8 mouse cellular contexts compared by ENCODE assay signal in the genomic region with DNA sequence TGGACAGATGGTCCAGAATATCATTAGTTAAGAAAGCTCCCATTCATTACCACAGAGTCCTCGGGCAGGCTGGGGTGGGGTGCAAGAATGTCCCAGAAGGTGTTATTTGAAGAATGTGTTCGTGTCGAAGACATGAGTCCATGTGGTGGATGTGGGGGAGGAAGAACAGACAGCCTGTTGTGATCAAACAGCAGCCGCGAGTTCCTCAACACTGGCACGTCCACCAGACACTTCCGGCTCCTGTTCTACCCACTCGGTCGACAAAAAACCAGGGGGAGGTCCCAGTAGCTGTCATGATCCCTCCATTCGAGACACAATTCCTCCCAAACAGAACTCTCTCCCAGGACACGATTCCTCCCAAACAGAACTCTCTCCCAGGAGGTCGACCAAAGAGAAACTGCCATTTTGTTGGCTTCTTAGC.
A peak's percentile ranks its signal among the peaks of the same experiment; 100 is the strongest.
DNase-seq lines count a peak whose midpoint lies in the region; ATAC-seq and TF ChIP-seq lines count a peak whose summit lies in the region.

No protein-coding gene starts in this region.

- intact Hi-C loops in left cerebral cortex, postnatal 4 days (cut with DNase I), result loop anchor here (10.0 kb wide), 1 partner anchor 465 kb away; a partner anchor contains a TSS

- no peaks in the 10 kb centered on the region for H3K9me3 ChIP-seq in forebrain, embryonic 12.5 days
- no peaks in the 10 kb centered on the region for H3K9me3 ChIP-seq in hindbrain, embryonic 15.5 days
- H3K9me3 ChIP-seq in liver, embryonic 13.5 days (replicated peaks), result no peaks in the 10 kb centered on the region
- H3K9me3 ChIP-seq in neural tube, embryonic 15.5 days (replicated peaks), result no peaks in the 10 kb centered on the region

- TF ChIP-seq CTCF in cerebellum, adult 2 months (IDR thresholded peaks at IDR 0.05; ENCODE audit: borderline replicate concordance, insufficient read depth, low read depth, low read length), result no peak

- TF ChIP-seq POLR2A in cerebellum, adult 2 months (IDR thresholded peaks at IDR 0.05; ENCODE audit: borderline replicate concordance, insufficient read depth, low read length), result no peak

- 63% methylated on average over 12 of the region's 12 CpGs for WGBS in forebrain, embryonic 12.5 days
- WGBS in hindbrain, embryonic 15.5 days, result 46% methylated on average over 12 of the region's 12 CpGs
- WGBS in liver, embryonic 13.5 days (ENCODE audit: insufficient replicate concordance), result 30% methylated on average over 12 of the region's 12 CpGs
- WGBS in neural tube, embryonic 15.5 days, result 52% methylated on average over 12 of the region's 12 CpGs
- WGBS in cerebellum, adult 2 months, result 49% methylated on average over 12 of the region's 12 CpGs

- H3K4me3 ChIP-seq in forebrain, embryonic 12.5 days (replicated peaks), result no peak overlapping the region
- H3K4me3 ChIP-seq in hindbrain, embryonic 15.5 days, result no peak overlapping the region
- peak overlapping the region; percentile 35 for H3K4me3 ChIP-seq in liver, embryonic 13.5 days (replicated peaks)
- H3K4me3 ChIP-seq in neural tube, embryonic 15.5 days (replicated peaks), result no peak overlapping the region
- H3K4me3 ChIP-seq in cerebellum, adult 2 months (replicated peaks; ENCODE audit: insufficient read depth, low read depth, low read length), result no peak overlapping the region

- no peak overlapping the region for H3K4me2 ChIP-seq in forebrain, embryonic 12.5 days
- peak overlapping the region; percentile 19 for H3K4me2 ChIP-seq in hindbrain, embryonic 15.5 days
- peak overlapping the region; percentile 51 for H3K4me2 ChIP-seq in liver, embryonic 13.5 days
- peak overlapping the region; percentile 30 for H3K4me2 ChIP-seq in neural tube, embryonic 15.5 days

- DNase-seq in left cerebral cortex, adult 11 months (ENCODE audit: low spot score), result peak; percentile 59
- no peak for DNase-seq in left cerebral cortex, postnatal 4 days
- no peak for DNase-seq in liver, embryonic 13.5 days
- no peak for DNase-seq in cerebellum, adult 2 months
- DNase-seq in gastrocnemius, adult 8-10 months (ENCODE audit: low spot score in 2 of 2), result no peak

- no peak overlapping the region for H3K9ac ChIP-seq in forebrain, embryonic 12.5 days
- no peak overlapping the region for H3K9ac ChIP-seq in hindbrain, embryonic 15.5 days
- H3K9ac ChIP-seq in liver, embryonic 13.5 days, result no peak overlapping the region
- no peak overlapping the region for H3K9ac ChIP-seq in neural tube, embryonic 15.5 days (replicated peaks)

- H3K27ac ChIP-seq in forebrain, embryonic 12.5 days, result 0 out of 2 replicates have a peak overlapping the region, but pooled peaks have one; percentile 6
- no peak overlapping the region; the same call in 1 of the 2 replicates for H3K27ac ChIP-seq in hindbrain, embryonic 15.5 days (replicated peaks)
- H3K27ac ChIP-seq in liver, embryonic 13.5 days, result no peak overlapping the region
- H3K27ac ChIP-seq in neural tube, embryonic 15.5 days (replicated peaks), result peak overlapping the region; percentile 41
- H3K27ac ChIP-seq in cerebellum, adult 2 months (ENCODE audit: insufficient read depth, low read length), result no peak overlapping the region

- ATAC-seq in forebrain, embryonic 12.5 days (ENCODE audit: low FRiP score), result no peak
- ATAC-seq in hindbrain, embryonic 15.5 days (ENCODE audit: low FRiP score, low read depth), result no peak
- no peak for ATAC-seq in liver, embryonic 13.5 days (ENCODE audit: low read depth)
- ATAC-seq in neural tube, embryonic 15.5 days (ENCODE audit: low FRiP score), result no peak

- peaks cover 17% of the 10 kb centered on the region for H3K4me1 ChIP-seq in forebrain, embryonic 12.5 days
- H3K4me1 ChIP-seq in hindbrain, embryonic 15.5 days (replicated peaks), result peaks cover 32% of the 10 kb centered on the region
- peaks cover 20% of the 10 kb centered on the region for H3K4me1 ChIP-seq in liver, embryonic 13.5 days (replicated peaks)
- peaks cover 20% of the 10 kb centered on the region for H3K4me1 ChIP-seq in neural tube, embryonic 15.5 days
- H3K4me1 ChIP-seq in cerebellum, adult 2 months (ENCODE audit: control insufficient read depth, insufficient read depth, low read length), result peaks cover 6% of the 10 kb centered on the region

- H3K27me3 ChIP-seq in forebrain, embryonic 12.5 days, result no peaks in the 10 kb centered on the region
- H3K27me3 ChIP-seq in hindbrain, embryonic 15.5 days, result no peaks in the 10 kb centered on the region
- no peaks in the 10 kb centered on the region for H3K27me3 ChIP-seq in liver, embryonic 13.5 days
- H3K27me3 ChIP-seq in neural tube, embryonic 15.5 days (replicated peaks), result no peaks in the 10 kb centered on the region
- H3K27me3 ChIP-seq in cerebellum, adult 2 months (ENCODE audit: control insufficient read depth, insufficient read depth, low read length), result no peaks in the 10 kb centered on the region

- no peaks in the 10 kb centered on the region for H3K36me3 ChIP-seq in forebrain, embryonic 12.5 days (replicated peaks)
- H3K36me3 ChIP-seq in hindbrain, embryonic 15.5 days, result no peaks in the 10 kb centered on the region
- no peaks in the 10 kb centered on the region for H3K36me3 ChIP-seq in liver, embryonic 13.5 days
- no peaks in the 10 kb centered on the region for H3K36me3 ChIP-seq in neural tube, embryonic 15.5 days

Comparison
In these comparisons a context has a peak if more than half of its experiments do, and no peak if none do; other contexts are left out.
1. H3K27ac ChIP-seq: peak in forebrain, embryonic 12.5 days (single experiment) and neural tube, embryonic 15.5 days (single experiment); none in hindbrain, embryonic 15.5 days (single experiment), liver, embryonic 13.5 days (single experiment) and cerebellum, adult 2 months (single experiment).